Mouse (Mus musculus): ENCODE measurements at regions not wholly inside any gene's neighbourhood (a gene's known extent, or its start where the extent isn't known, plus 50 kb on each side); places are given as distances from the start of the nearest gene placed in this dataset.
A peak's percentile ranks its signal among the peaks of the same experiment; 100 is the strongest.
"Not testable (repeated sequence)": the region's sequence is repeated elsewhere in the genome, so short reads cannot be mapped to it uniquely, and the experiment has no call there.

DNA sequence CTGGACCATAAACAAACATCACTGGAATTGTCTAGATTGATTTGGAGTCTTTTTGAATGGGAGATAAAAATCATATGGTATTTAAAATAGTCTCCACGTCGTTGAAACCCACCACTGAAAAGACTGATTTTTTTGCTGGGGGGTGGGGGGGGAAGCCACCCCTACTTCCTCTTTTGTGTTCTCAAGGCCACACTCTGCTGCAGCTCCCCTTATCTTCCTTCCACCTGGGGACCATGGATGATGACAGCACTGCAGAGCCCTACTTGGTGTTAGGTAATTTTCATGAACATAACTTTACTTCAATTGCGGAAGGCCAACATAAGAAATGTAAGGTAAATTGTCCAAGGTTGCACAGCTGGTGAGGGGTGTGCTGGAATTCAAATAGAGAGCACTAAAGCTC is 232.4 kb upstream of the Vrk2 start:
- DNase-seq, result no peak

DNA sequence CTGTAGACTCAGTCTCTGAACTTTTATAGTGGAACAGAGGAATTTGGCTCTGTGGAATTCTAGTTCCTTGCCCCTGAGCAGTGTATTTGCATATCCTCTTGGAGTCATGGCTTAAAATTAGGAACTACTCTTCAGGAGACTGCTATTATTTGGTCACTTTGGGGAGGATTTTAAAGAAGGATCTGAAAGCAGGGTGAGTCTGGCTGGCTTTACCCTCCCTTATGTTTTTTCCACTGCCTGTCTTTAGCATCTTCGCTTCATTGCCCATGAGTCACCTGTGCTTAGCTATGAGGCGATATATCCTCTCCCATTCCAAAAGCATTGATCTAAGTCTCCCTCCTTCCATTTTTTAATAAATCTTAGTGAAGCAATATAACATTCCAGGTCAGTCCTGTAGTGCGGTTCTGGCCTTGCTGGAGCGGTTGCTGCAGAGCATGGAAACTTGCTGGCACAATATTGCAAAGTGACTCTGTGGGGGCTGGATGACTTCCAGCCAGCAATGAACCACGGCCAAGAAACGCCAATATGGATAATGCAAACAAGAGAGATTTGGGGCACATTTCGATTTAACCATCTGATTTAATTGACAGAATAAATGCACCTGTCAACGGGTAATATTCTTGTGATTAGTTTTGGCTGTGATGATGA is 230.4 kb upstream of the Vrk2 start:
- DNase-seq, result peak in 1 of 2 experiments; percentile 11

DNA sequence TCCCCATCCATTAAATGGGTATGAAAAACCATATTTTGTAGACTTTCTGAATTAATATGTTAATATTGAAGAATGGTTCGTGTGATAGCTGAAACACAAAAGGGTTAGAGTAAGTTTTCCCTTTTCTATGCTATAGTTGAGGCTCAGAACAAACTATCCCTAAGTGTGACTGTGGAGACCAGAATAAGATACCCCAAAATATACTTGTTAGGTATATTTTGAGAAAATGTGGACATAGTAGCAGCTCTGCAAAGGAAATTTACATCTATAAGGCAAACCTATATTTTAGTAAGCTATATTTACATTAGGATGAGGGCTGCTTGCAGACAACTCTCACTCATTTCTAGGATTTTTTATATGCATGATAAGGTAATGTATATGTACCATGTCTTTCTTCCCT is 227.3 kb upstream of the Vrk2 start:
- DNase-seq, result no peak

DNA sequence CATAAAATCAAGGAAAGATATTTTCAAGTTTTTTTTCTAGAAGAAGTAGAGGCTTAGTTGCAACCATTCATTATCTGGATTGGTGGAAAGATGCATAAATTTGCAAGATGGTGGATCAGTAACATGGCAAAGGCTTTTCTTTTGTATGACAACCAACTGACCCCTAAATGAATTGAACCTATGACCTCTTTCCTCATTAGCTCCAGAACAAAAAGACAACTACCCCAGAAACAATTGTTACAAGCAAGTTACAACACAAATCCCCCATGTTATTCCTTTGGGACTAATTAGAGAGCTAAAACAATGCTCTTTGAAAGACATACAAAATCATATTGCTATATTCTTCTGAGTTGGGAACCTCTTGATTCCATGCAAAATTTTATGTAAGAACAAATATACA is 223.5 kb upstream of the Vrk2 start:
- DNase-seq, result no peak

GRCm38 (mm10) chr11:26815104-26815503 is 221.3 kb upstream of the Vrk2 start:
- no peak for DNase-seq

DNA sequence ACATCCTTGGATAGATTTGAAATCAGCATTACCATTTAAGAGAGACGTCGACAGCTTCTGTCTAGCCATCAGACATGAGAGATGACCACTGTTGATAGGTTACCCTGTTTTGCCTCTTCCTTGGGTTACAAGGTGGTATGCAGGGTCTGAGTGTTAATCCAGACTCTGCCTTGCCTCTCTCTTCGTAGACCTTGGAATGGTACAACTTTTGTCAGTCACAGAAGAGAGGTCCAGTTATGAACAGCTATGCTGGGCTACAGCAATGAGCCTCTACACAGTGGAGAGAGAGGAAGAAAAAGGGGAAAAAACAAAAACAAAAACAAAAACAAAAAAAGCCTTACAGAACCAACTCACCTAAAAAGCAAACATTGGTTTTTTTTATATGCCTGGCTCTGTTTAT is 220.8 kb upstream of the Vrk2 start:
- no peak for DNase-seq

GRCm38 (mm10) chr11:26802249-26802941 is 208.6 kb upstream of the Vrk2 start:
- DNase-seq, result no peak

GRCm38 (mm10) chr11:26800296-26800695 is 206.5 kb upstream of the Vrk2 start:
- DNase-seq, result no peak

DNA sequence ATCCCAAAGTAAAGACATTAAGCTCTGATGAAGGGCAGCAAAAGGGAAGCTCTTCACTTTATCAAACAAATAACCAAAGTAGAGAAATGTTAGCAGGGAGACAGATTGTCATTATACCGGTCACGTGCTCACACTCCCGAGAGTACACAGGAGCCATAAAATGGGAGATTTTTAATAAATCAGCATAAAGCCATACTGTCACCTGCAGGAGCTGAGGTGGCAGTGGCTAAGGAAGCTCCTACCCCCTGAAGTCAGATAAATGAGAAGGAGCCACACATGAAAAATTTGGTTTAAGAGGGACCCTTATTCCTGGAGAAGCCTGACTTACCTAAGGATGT is 200.8 kb upstream of the Vrk2 start:
- DNase-seq, result no peak

DNA sequence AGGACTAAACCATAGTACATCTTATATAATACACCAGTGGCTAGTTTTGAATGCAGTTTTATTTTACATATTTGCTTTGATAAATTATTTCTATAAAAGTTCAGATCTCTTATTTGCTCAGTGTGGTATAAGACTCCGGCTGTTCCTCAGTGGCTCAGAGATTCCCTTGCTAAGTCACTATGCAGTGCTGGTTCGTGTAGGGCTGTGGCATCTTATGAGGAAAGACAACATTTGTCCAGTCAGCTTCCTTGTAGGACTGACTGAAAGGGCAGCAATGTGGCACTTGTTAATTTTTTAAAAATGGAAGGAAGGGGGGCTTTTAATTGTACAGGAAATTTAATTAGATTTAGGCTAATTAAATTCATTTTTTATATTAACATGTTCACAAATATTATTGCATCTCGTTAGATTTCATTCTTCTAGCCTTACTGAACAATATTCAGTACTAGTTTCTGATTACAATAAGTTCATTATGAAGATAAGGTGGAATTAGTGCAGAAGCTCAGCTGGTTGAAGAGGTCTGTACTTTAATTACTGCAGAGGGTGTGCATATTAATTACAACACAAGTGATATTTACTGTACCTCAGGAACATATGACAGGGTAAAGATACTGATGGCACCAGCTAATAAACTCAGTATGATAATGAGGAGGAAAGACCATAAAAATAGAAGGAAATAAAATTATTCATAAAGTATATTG is 200.3 kb upstream of the Vrk2 start:
- no peak for DNase-seq

- DNase-seq, result no peak
These were observed 195.5 kb upstream of the Vrk2 start for GRCm38 (mm10) chr11:26789281-26789680.

DNA sequence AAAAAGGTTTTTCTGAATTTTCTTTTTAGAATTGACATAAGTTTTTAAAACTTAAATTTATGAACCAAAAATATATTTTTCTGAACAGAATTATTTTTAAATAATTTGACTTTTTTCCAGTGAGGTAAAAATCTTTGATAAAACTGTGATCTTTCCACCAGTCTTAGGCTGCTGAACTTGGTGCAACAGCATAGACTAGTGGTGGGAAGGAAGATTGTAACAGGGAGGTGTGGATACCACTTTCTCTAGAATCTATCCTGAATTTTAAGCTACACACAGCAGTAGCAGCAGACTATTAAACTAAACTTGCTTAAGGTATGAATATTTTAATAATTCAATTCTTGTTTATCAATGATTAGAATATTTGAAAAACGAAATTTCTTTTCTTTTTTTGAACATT is 191.4 kb upstream of the Vrk2 start:
- DNase-seq, result no peak

DNA sequence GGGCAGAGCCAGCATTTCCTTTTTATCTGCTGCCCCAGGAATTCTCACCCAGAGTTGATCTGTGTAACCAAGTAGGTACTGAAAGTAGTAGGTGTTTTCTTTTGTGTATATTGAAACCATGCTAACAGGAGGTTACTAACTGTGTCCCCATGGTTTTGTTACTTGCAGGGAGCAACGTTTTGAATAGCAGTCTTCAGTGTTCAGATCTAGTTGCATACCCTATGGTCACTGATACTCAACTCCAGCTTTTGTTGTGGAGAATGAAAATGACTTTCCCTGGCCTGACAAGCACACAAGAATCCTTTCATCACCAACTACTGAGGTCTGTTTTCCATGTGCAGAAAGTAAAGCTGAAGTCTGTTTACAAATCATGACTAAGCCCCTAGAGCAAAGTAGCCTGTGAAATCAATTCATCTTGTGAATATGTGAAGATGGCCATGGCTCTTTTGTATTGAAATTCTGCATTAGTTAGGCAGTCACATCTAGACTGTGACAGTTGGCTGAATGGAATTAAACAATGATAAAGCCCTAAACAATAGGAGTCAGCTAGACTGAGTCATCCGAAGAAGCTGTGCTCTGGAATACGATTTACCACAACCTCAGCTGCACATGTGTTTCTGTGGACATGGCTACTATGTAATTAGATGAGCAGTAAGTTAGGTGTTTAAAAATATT is 179.5 kb upstream of the Vrk2 start:
- no peak for DNase-seq

DNA sequence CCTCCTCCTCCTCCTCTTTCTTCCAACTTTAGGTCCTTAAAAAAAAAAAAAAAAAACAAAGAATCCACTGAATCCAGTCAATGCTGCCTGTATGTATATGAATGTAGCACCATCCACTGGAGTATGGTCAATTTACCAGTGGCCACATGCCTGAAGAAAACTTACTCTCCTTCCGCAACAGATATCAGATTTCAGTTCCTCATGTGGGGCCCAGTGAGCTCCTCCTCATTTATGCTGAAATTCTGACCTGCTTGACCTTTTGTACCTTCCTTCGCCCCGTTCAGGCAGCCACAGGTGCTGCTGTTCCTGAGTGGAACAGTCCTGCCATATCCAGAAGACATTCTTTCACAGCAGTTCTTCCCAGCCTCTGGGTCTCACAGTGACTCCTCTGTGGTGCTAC is 161.8 kb upstream of the Vrk2 start:
- DNase-seq, result no peak

DNA sequence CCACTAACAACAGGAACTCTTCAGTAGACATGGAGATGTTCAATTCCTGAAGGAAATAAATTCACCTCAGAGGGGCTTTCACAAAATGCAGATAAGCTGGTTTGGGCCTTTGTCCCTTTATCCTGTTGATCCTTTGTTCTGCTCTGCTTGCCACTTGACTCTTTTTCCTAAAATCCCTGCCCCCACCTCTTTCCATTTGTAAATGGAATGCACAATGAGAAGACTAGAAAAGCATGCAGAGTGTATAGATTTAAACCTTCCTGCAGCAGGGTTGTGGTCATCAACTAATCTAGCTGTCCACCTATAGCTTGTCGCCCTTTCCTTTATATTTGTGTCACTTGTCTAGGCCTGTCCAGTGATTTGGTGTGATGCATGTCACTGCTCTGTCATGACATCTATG is 159.8 kb upstream of the Vrk2 start:
- DNase-seq, result no peak

DNA sequence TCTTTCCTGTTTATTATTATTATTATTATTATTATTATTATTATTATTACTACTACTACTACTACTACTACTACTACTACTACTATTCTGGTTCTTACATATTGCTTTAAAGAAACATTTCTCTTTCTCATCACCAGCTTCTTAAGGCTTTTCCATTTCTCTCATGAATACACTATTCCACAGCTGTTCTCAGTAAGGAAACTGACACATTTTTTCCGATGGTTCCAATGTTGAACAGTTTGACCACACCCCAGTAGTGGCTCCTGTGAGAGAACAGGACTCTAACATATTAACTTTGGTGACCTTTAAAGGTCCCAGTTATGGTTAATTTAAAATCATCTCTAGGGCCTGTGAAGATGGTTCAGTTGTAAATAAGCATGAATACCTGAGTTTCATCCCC is 148.4 kb upstream of the Vrk2 start:
- DNase-seq, result no peak

DNA sequence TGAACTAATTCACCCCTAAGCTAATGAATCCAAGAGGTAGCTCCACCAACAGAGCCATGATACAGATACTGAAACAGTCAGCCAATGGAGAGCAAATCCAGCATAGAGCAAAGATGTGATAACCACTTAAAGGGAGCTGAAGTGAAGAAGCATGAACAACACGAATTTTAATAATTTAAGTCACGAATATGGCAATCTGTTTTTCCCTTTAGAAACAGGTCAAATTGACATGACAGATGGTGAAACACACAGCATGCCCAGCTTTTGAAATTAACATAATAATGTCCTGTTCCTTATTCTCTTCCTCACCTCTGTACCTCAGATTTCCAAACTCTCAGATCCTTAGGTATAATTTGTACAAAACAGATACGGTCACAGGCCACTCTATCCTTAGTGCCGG is 145.9 kb upstream of the Vrk2 start:
- no peak for DNase-seq

DNA sequence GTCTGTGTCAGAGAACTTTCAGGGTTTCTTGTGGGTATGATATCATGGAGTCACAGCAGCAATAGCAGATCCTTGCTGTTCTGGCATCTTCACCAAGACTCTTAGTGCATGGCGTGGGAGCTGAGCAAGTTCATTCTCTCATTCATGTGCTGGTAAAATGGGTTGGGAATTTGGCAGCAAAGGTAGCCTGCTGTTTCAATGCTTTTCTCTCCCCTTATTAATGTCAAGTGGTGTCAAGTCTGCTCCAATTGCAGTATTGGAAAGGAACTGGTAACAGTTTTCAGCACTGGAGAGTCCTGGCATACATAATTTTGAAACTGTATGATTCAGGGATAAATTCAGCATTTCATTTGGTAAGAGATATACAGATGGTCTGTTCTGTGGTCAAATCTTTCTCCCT is 133.2 kb upstream of the Vrk2 start:
- no peak for DNase-seq

DNA sequence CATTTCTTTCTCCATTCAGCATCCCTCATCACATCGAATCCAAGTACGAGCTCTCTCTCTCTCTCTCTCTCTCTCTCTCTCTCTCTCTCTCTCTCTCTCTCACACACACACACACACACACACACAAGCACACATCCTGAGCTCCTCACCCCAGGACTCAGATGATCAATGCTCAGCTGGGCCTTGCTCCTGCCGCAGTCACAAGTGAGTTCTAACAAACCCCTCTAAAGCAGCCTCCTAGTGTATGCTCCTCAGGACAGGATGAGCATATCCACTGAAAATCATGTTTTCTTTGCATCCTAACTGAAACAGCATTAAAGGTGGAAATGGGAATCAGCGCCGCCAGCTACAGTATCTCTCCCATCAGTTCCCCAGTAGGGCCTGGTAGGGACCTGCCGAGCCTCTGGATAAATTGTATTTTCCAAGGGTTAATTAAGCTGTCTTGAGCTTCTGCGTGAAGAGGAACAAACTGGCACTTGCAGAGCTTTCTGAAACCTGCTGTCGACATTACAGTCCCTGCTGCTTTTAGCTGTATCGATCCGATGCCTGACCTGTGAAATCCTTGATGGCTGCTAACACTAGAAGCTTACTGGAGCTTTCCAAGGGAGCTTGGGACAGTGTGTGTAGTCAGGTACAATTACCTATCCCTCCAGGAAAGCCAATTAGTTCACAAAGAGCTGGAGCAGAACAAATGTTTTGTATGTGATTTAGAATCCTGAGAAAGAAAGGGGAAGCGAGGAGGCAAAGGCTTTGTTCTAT is 131.3 kb upstream of the Vrk2 start:
- no peak for DNase-seq

- no peak for DNase-seq
These were observed 128.5 kb upstream of the Vrk2 start for GRCm38 (mm10) chr11:26722292-26722691.

DNA sequence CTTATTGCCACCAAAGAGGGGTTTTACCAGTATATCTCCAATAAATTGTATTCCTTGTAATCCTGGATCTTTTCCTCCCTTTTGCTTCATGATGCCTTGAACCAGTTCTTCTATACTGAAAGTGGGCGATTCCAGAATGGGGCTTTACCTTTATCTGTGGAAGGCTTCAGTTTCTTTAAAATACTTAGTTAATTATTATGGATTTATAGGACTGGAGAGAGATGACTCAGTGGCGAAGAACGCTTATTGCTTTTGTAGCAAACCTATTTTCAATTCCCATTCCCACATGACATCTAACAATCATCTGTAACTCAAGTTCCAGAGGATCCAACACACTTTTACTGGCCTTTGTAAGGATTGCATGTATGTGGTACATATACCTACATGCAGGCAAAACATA is 127.4 kb upstream of the Vrk2 start:
- DNase-seq, result no peak

- not testable (repeated sequence) for DNase-seq
These were observed 117.4 kb upstream of the Vrk2 start for GRCm38 (mm10) chr11:26711237-26711636.

DNA sequence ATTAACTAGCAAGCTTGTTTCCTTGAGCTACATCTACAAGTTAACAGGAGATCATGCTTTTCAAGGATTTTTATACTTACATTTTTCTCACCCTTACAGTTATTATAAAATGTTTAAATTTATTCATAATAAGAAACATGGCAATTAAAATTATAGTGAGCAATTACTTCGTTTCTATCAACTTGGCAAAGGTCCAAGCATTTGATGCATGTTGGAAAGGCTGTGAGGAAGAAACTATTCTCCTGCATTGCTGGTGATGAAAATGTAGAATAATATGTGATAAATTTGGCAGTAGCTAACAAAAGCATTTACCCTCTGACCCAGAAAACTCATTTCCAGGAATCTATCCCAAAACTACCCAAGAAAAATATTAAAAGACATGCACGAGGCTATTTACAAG is 114.8 kb upstream of the Vrk2 start:
- DNase-seq, result no peak

All from cerebellum, adult 18-20 months (tissue).